Mouse (Mus musculus): ENCODE results near the gene Zbtb40.

DNA sequence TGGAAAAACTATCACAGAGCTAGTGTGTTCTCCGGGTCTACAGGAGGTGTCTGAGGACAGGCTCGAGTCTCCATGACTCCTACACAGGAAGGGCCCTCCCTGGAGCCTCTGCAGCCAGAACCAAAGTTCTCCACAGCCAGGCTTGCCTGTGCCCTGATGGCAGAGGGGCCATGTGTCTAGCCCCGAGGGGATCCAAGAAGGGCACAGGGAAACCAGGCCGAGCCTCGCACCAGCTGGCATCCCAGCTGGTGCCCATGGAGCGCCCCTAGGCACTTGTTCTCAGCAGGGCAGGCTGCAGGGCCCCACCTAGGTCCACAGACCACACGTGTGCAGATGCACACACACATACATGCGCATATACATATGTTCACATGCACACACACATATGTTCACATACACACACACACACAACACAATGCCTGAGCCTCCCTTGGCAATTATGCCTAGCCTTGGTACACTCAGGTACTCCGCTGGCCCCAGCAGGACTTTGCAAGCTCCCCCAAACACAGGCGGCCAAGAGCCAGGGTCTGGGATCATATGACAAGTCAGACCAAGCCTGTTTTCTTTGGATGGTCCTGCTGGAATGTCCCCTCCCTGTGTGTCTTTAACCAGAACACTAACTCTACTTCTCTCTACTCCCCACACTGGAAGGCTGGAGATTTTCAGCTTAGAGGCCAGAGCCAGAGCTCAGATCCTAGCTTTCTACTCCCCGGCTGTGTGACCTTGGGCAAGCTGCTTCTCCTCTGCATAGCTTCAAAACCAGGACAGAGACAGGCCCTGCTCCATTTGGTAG lies 103.8 kb downstream of the Zbtb40 start:
- no peak for TF ChIP-seq USF1 (IDR thresholded peaks at IDR 0.05; ENCODE audit: low read depth, low read length)
- TF ChIP-seq KAT2A (IDR thresholded peaks at IDR 0.05; ENCODE audit: insufficient replicate concordance, low read length), result no peak

Data from CH12.LX (cell line).